8 mouse cellular contexts compared by ENCODE assay signal in genomic region chr4:44251966-44252916, GRCm38 (mm10). TPM values are rescaled to one million over a fixed set of nuclear protein-coding genes. Genes with fewer than 3 reads are reported as not detected.
DNase-seq lines count a peak whose midpoint lies in the region; ATAC-seq and TF ChIP-seq lines count a peak whose summit lies in the region.

No protein-coding gene starts in this region.

- H3K27me3 ChIP-seq in kidney, embryonic 16.5 days (ENCODE audit: insufficient read depth, low read length) = no peaks in the 10 kb centered on the region

- H3K4me3 ChIP-seq in kidney, embryonic 16.5 days (ENCODE audit: low read length) = no peak overlapping the region
- H3K4me3 ChIP-seq in ES-E14 (ENCODE audit: insufficient read depth in 1 of 2, low read depth in 1 of 2, low read length in 2 of 2, poor library complexity in 1 of 2, severe bottlenecking in 1 of 2) = peak overlapping the region in 1 of 2 experiments; percentile 41; a peak in 1 of 4 replicates

- no peak overlapping the region for H3K27ac ChIP-seq in kidney, embryonic 16.5 days (ENCODE audit: low read length)
- no peak overlapping the region; the same call in 1 of the 2 replicates for H3K27ac ChIP-seq in ES-E14 (ENCODE audit: insufficient read depth, low read depth, low read length, poor library complexity, severe bottlenecking)

- no peak overlapping the region for H3K9ac ChIP-seq in kidney, embryonic 16.5 days (replicated peaks; ENCODE audit: low read length)
- H3K9ac ChIP-seq in ES-E14 (ENCODE audit: insufficient read depth, low read depth, low read length, poor library complexity, severe bottlenecking) = no peak overlapping the region

- H3K9me3 ChIP-seq in kidney, embryonic 16.5 days (ENCODE audit: low read length) = no peaks in the 10 kb centered on the region
- H3K9me3 ChIP-seq in ES-E14 (ENCODE audit: control insufficient read depth, insufficient read depth, low read depth, low read length) = no peaks in the 10 kb centered on the region

- H3K36me3 ChIP-seq in kidney, embryonic 16.5 days (ENCODE audit: insufficient read depth, low read length) = no peaks in the 10 kb centered on the region
- no peaks in the 10 kb centered on the region for H3K36me3 ChIP-seq in ES-E14 (ENCODE audit: control insufficient read depth, insufficient read depth, low read length, poor library complexity, severe bottlenecking)

- H3K4me2 ChIP-seq in kidney, embryonic 16.5 days (replicated peaks; ENCODE audit: low read depth, low read length) = peak overlapping the region; percentile 16; the same call in 1 of the 2 replicates

- whole genome bisulfite sequencing in kidney, embryonic 16.5 days = 8% methylated on average over 13 of the region's 13 CpGs

- in situ Hi-C loops in ES-E14 (cut with MboI; ENCODE audit: low sequenced_read_pairs in 2 of 2, unreplicated experiment in 2 of 2) = no loop called here

- DNase-seq in kidney, postnatal 36 days = no peak
- DNase-seq in ES-E14 (ENCODE audit: low read depth, low spot score) = no peak
- DNase-seq in embryo, embryonic 11 days = peak; percentile 28
- DNase-seq in lung, postnatal 25 days (ENCODE audit: low spot score) = peak; percentile 23
- DNase-seq in cerebellum, postnatal 10 days = no peak
- no peak for DNase-seq in MN1 (ENCODE audit: low spot score)

- 0 out of 2 replicates have a peak, but pooled peaks have one; percentile 28 for ATAC-seq in kidney, embryonic 16.5 days (ENCODE audit: low FRiP score, low TSS enrichment)
- ATAC-seq in megakaryocyte-erythroid progenitor cell, adult 5-6 weeks (replicated peaks; ENCODE audit: low FRiP score, low TSS enrichment, poor library complexity, severe bottlenecking) = no peak

- H3K4me1 ChIP-seq in kidney, embryonic 16.5 days (ENCODE audit: insufficient read depth, low read length) = peaks cover 11% of the 10 kb centered on the region
- peaks cover 9 to 24% of the 10 kb centered on the region in 2 experiments for H3K4me1 ChIP-seq in ES-E14 (ENCODE audit: control insufficient read depth in 2 of 2, insufficient read depth in 2 of 2, low read length in 2 of 2, poor library complexity in 1 of 2)

TF ChIP-seq in ES-E14, 5 proteins besides CTCF, POLR2A, EP300 and RAD21:
- 0 out of 2 replicates have a peak, but pooled peaks have one; percentile 37 for TF ChIP-seq MAFK (IDR thresholded peaks at IDR 0.05; ENCODE audit: insufficient read depth, low read depth, low read length)
- TF ChIP-seq CHD2 (IDR thresholded peaks at IDR 0.05; ENCODE audit: low read depth, low read length) = no peak
TF ChIP-seq in ES-E14: peak in this region for 1.

RNA-seq across cellular contexts. Expression of gene Rnf38, which starts 18.7 kb away (rescaled TPM):
- polyA plus RNA-seq in kidney, embryonic 16.5 days (2015; fragmentation: Nextera tagmentation; extraction: Ambion mirVana) = 20.2 and 23.7 TPM in 2 replicates
- total RNA-seq in ES-E14 (2012; rRNA removed) = 19.6 and 27.3 TPM in 2 replicates
- total RNA-seq in megakaryocyte-erythroid progenitor cell, adult 5-6 weeks (2014; fragmentation: Nextera tagmentation) = 71.2 and 86.3 TPM in 2 replicates
- total RNA-seq in megakaryocyte-erythroid progenitor cell, adult 5-6 weeks (2017) = 43.1 and 71.8 TPM in 2 replicates

RNA-seq across cellular contexts. Expression of gene Melk, which starts 48.4 kb away (rescaled TPM):
- polyA plus RNA-seq in kidney, embryonic 16.5 days (2015; fragmentation: Nextera tagmentation; extraction: Ambion mirVana) = 45.2 and 48.5 TPM in 2 replicates
- total RNA-seq in ES-E14 (2012; rRNA removed) = 32.5 and 34.4 TPM in 2 replicates
- 16.0 and 20.7 TPM in 2 replicates for total RNA-seq in megakaryocyte-erythroid progenitor cell, adult 5-6 weeks (2014; fragmentation: Nextera tagmentation)
- 18.6 and 24.6 TPM in 2 replicates for total RNA-seq in megakaryocyte-erythroid progenitor cell, adult 5-6 weeks (2017)

Comparison
In these comparisons a context has a peak if more than half of its experiments do, and no peak if none do; other contexts are left out.
1. DNase-seq: peak in embryo, embryonic 11 days (single experiment) and lung, postnatal 25 days (single experiment); none in kidney, postnatal 36 days (0 of 2), ES-E14 (single experiment), cerebellum, postnatal 10 days (0 of 2) and MN1 (single experiment).